ENCODE assay signal across 22 mouse cellular contexts in genomic region chr6:128304801-128305200, GRCm38 (mm10). TPM values are rescaled to one million over a fixed set of nuclear protein-coding genes. Genes with fewer than 3 reads are reported as not detected.
DNase-seq lines count a peak whose midpoint lies in the region; ATAC-seq lines count a peak whose summit lies in the region.
"Had no signal": no experiment of that assay in that cellular context is flagged by ENCODE, and none has a peak within 500 bp of the region (broad histone marks: within the 10 kb centered on the region; RNA-seq: fewer than 3 reads in every experiment).

No protein-coding gene starts in this region.

- no peak overlapping the region for H3K4me3 ChIP-seq in liver, embryonic 13.5 days (replicated peaks)
- no peak overlapping the region for H3K4me3 ChIP-seq in liver, embryonic 15.5 days (replicated peaks)
- H3K4me3 ChIP-seq in liver, embryonic 16.5 days (ENCODE audit: low read depth, low read length), result no peak overlapping the region
- H3K4me3 ChIP-seq: embryonic facial prominence, embryonic 13.5 days; embryonic facial prominence, embryonic 15.5 days; erythroblast, embryonic 14.5 days; forebrain, embryonic 10.5 days; forebrain, embryonic 12.5 days had no signal

- 0 out of 2 replicates have a peak, but pooled peaks cover 3% of the 10 kb centered on the region for H3K4me1 ChIP-seq in liver, embryonic 13.5 days (replicated peaks)
- H3K4me1 ChIP-seq in liver, embryonic 15.5 days (replicated peaks), result no peaks in the 10 kb centered on the region
- no peaks in the 10 kb centered on the region; the same call in 1 of the 2 replicates for H3K4me1 ChIP-seq in liver, embryonic 16.5 days (ENCODE audit: control insufficient read depth, low read depth, low read length)

- H3K27ac ChIP-seq in liver, embryonic 13.5 days, result no peak overlapping the region
- H3K27ac ChIP-seq in liver, embryonic 15.5 days (replicated peaks), result no peak overlapping the region
- no peak overlapping the region for H3K27ac ChIP-seq in liver, embryonic 16.5 days (ENCODE audit: low read length)
- H3K27ac ChIP-seq: embryonic facial prominence, embryonic 13.5 days; embryonic facial prominence, embryonic 15.5 days; forebrain, embryonic 10.5 days; forebrain, embryonic 12.5 days had no signal

- H3K4me2 ChIP-seq in liver, embryonic 13.5 days, result no peak overlapping the region
- no peak overlapping the region for H3K4me2 ChIP-seq in liver, embryonic 15.5 days
- no peak overlapping the region for H3K4me2 ChIP-seq in liver, embryonic 16.5 days (ENCODE audit: low read depth, low read length)
- H3K4me2 ChIP-seq: embryonic facial prominence, embryonic 13.5 days; embryonic facial prominence, embryonic 15.5 days; forebrain, embryonic 12.5 days had no signal

- H3K9ac ChIP-seq in liver, embryonic 13.5 days, result no peak overlapping the region
- no peak overlapping the region for H3K9ac ChIP-seq in liver, embryonic 15.5 days
- no peak overlapping the region for H3K9ac ChIP-seq in liver, embryonic 16.5 days (ENCODE audit: low read depth, low read length)
- H3K9ac ChIP-seq: embryonic facial prominence, embryonic 13.5 days; embryonic facial prominence, embryonic 15.5 days; forebrain, embryonic 12.5 days had no signal

- no peaks in the 10 kb centered on the region for H3K9me3 ChIP-seq in liver, embryonic 13.5 days (replicated peaks)
- no peaks in the 10 kb centered on the region for H3K9me3 ChIP-seq in liver, embryonic 15.5 days (replicated peaks)
- no peaks in the 10 kb centered on the region for H3K9me3 ChIP-seq in liver, embryonic 16.5 days (replicated peaks; ENCODE audit: control insufficient read depth, low read length)
- H3K9me3 ChIP-seq: embryonic facial prominence, embryonic 15.5 days had no signal

- no peaks in the 10 kb centered on the region for H3K36me3 ChIP-seq in liver, embryonic 13.5 days
- no peaks in the 10 kb centered on the region for H3K36me3 ChIP-seq in liver, embryonic 15.5 days (replicated peaks)
- H3K36me3 ChIP-seq in liver, embryonic 16.5 days (ENCODE audit: control insufficient read depth, insufficient read depth), result no peaks in the 10 kb centered on the region
- H3K36me3 ChIP-seq: embryonic facial prominence, embryonic 13.5 days; embryonic facial prominence, embryonic 15.5 days; forebrain, embryonic 10.5 days; forebrain, embryonic 12.5 days had no signal

- 61% methylated on average over 4 of the region's 4 CpGs for WGBS in liver, embryonic 13.5 days (ENCODE audit: insufficient replicate concordance)
- 59% methylated on average over 4 of the region's 4 CpGs for WGBS in liver, embryonic 15.5 days (ENCODE audit: insufficient replicate concordance)
- WGBS in liver, embryonic 16.5 days (ENCODE audit: insufficient replicate concordance), result 50% methylated on average over 4 of the region's 4 CpGs

- H3K27me3 ChIP-seq in liver, embryonic 13.5 days, result peaks cover 28% of the 10 kb centered on the region
- H3K27me3 ChIP-seq in liver, embryonic 15.5 days, result peaks cover 28% of the 10 kb centered on the region
- H3K27me3 ChIP-seq in liver, embryonic 16.5 days (ENCODE audit: control insufficient read depth, insufficient read depth, low read depth, low read length), result peaks cover 24% of the 10 kb centered on the region

- no peak for DNase-seq in liver, embryonic 13.5 days
- DNase-seq in liver, result no peak
- DNase-seq in kidney, adult 9 months, result no peak
- no peak for DNase-seq in lung, postnatal 10 days
- DNase-seq: adrenal gland, adult 2 months; adrenal gland, postnatal 10 days; adrenal gland, postnatal 25 days; cerebellum, adult 11 months; cerebellum, adult 18-20 months; cerebellum, adult 8-10 months; cerebellum, adult 9-11 months; cerebellum, postnatal 14 days; cerebellum, postnatal 36 days; embryo, embryonic 11 days had no signal

- ATAC-seq in liver, embryonic 13.5 days (ENCODE audit: low read depth), result peak; percentile 47
- peak; percentile 32; the same call in 1 of the 2 replicates for ATAC-seq in liver, embryonic 15.5 days (ENCODE audit: insufficient read depth)
- ATAC-seq in liver, embryonic 16.5 days (ENCODE audit: low read depth), result peak; percentile 65
- ATAC-seq: forebrain, embryonic 14.5 days had no signal

RNA-seq across cellular contexts. Expression of gene Tead4, which starts 4.2 kb away (rescaled TPM):
- polyA plus RNA-seq in liver, embryonic 13.5 days (2015; fragmentation: Nextera tagmentation; extraction: Ambion mirVana), result 0.46 and 0.77 TPM in 2 replicates
- 0.55 and 0.56 TPM in 2 replicates for polyA plus RNA-seq in liver, embryonic 15.5 days (2015; fragmentation: Nextera tagmentation; extraction: Ambion mirVana)
- 0.44 and 0.51 TPM in 2 replicates for polyA plus RNA-seq in liver, embryonic 16.5 days (2015; fragmentation: Nextera tagmentation; extraction: Ambion mirVana)
- polyA plus RNA-seq: erythroblast, embryonic 14.5 days had no signal

RNA-seq across cellular contexts. Expression of gene Tulp3, which starts 50.9 kb away (rescaled TPM):
- polyA plus RNA-seq in liver, embryonic 13.5 days (2015; fragmentation: Nextera tagmentation; extraction: Ambion mirVana), result 2.5 TPM in 2 replicates
- 1.5 and 1.7 TPM in 2 replicates for polyA plus RNA-seq in liver, embryonic 15.5 days (2015; fragmentation: Nextera tagmentation; extraction: Ambion mirVana)
- polyA plus RNA-seq in liver, embryonic 16.5 days (2015; fragmentation: Nextera tagmentation; extraction: Ambion mirVana), result 1.4 and 1.7 TPM in 2 replicates

RNA-seq across cellular contexts. Expression of gene Rhno1, which starts 57.9 kb away (rescaled TPM):
- 64.3 and 70.5 TPM in 2 replicates for polyA plus RNA-seq in liver, embryonic 13.5 days (2015; fragmentation: Nextera tagmentation; extraction: Ambion mirVana)
- polyA plus RNA-seq in liver, embryonic 15.5 days (2015; fragmentation: Nextera tagmentation; extraction: Ambion mirVana), result 53.4 and 54.9 TPM in 2 replicates
- 48.0 and 54.8 TPM in 2 replicates for polyA plus RNA-seq in liver, embryonic 16.5 days (2015; fragmentation: Nextera tagmentation; extraction: Ambion mirVana)

RNA-seq across cellular contexts. Expression of gene Foxm1, which starts 58.0 kb away (rescaled TPM):
- polyA plus RNA-seq in liver, embryonic 13.5 days (2015; fragmentation: Nextera tagmentation; extraction: Ambion mirVana), result 12.2 and 14.7 TPM in 2 replicates
- polyA plus RNA-seq in liver, embryonic 15.5 days (2015; fragmentation: Nextera tagmentation; extraction: Ambion mirVana), result 15.8 and 16.5 TPM in 2 replicates
- polyA plus RNA-seq in liver, embryonic 16.5 days (2015; fragmentation: Nextera tagmentation; extraction: Ambion mirVana), result 14.4 and 17.3 TPM in 2 replicates
